Mouse (Mus musculus) liver, adult 2 months (tissue): ENCODE data around the gene Sigirr.

ENCODE experiments used
- CTCF ChIP-seq: fragments of 200-500 bp; IDR thresholded peaks from 2 replicates; pipeline ENCODE4 v1.5.1; 2011; ENCODE audit warnings: low read depth, low read length, control low read depth
- POLR2A ChIP-seq: fragments of 200-500 bp; IDR thresholded peaks from 2 replicates; pipeline ENCODE4 v1.6.1; 2011; ENCODE audit warnings: low read length, control low read depth; ENCODE audit not compliant: insufficient read depth; ENCODE audit errors: extremely low read depth

- TF ChIP-seq CTCF (no peak), POLR2A (no peak)
These were observed 4.4 kb downstream of the Sigirr start for GRCm38 (mm10) chr7:141096021-141096420.
